Mouse (Mus musculus): ENCODE data around the gene Adamts2. TPM values are rescaled to one million over a fixed set of nuclear protein-coding genes. Genes with fewer than 3 reads are reported as not detected.

Gene Adamts2
- polyA plus RNA-seq, 1 experiment from 2014 or later: 25.7 TPM

GRCm38 (mm10) chr11:50611181-50611580, 9.3 kb downstream of the Adamts2 start:
- Histone ChIP-seq H3K4me1 (ENCODE audit: control insufficient read depth, insufficient read depth, low read length) (no peaks in the 10 kb centered on the region), H3K4me3 (ENCODE audit: low read depth, low read length) (no peak overlapping the region), H3K9me3 (ENCODE audit: control insufficient read depth, low read length) (no peaks in the 10 kb centered on the region), H3K9ac (ENCODE audit: low read depth, low read length) (no peak overlapping the region), H3K27me3 (replicated peaks; ENCODE audit: control insufficient read depth, insufficient read depth, low read length) (no peaks in the 10 kb centered on the region), H3K4me2 (ENCODE audit: low read depth, low read length) (no peak overlapping the region), H3K36me3 (ENCODE audit: control insufficient read depth, insufficient read depth, low read length) (no peaks in the 10 kb centered on the region), H3K27ac (replicated peaks; ENCODE audit: low read depth, low read length) (no peak overlapping the region)
- WGBS: 29% methylated on average over 5 of the region's 5 CpGs
- ATAC-seq (ENCODE audit: low read depth) (0 out of 2 replicates have a peak, but pooled peaks have one; percentile 44), DNase-seq (ENCODE audit: low spot score) (no peak)

GRCm38 (mm10) chr11:50617015-50617543, 15.2 kb downstream of the Adamts2 start:
- Histone ChIP-seq H3K36me3 (ENCODE audit: control insufficient read depth, insufficient read depth, low read length) (no peaks in the 10 kb centered on the region; the same call in 1 of the 2 replicates), H3K27me3 (replicated peaks; ENCODE audit: control insufficient read depth, insufficient read depth, low read length) (no peaks in the 10 kb centered on the region), H3K9ac (ENCODE audit: low read depth, low read length) (no peak overlapping the region), H3K4me2 (ENCODE audit: low read depth, low read length) (no peak overlapping the region), H3K9me3 (ENCODE audit: control insufficient read depth, low read length) (no peaks in the 10 kb centered on the region), H3K4me1 (ENCODE audit: control insufficient read depth, insufficient read depth, low read length) (peaks cover 8% of the 10 kb centered on the region), H3K27ac (replicated peaks; ENCODE audit: low read depth, low read length) (no peak overlapping the region), H3K4me3 (ENCODE audit: low read depth, low read length) (no peak overlapping the region)
- no peak for ATAC-seq (ENCODE audit: low read depth)
- DNase-seq (ENCODE audit: low spot score): no peak
- WGBS: 85% methylated on average over 11 of the region's 11 CpGs

- Histone ChIP-seq H3K36me3 (ENCODE audit: control insufficient read depth, insufficient read depth, low read length) (no peaks in the 10 kb centered on the region; the same call in 1 of the 2 replicates), H3K9ac (ENCODE audit: low read depth, low read length) (no peak overlapping the region), H3K4me3 (ENCODE audit: low read depth, low read length) (no peak overlapping the region), H3K4me1 (ENCODE audit: control insufficient read depth, insufficient read depth, low read length) (peaks cover 36% of the 10 kb centered on the region), H3K27ac (replicated peaks; ENCODE audit: low read depth, low read length) (peak overlapping the region; percentile 62; the same call in 1 of the 2 replicates), H3K9me3 (ENCODE audit: control insufficient read depth, low read length) (no peaks in the 10 kb centered on the region), H3K4me2 (ENCODE audit: low read depth, low read length) (no peak overlapping the region), H3K27me3 (replicated peaks; ENCODE audit: control insufficient read depth, insufficient read depth, low read length) (no peaks in the 10 kb centered on the region)
- WGBS: 61% methylated on average over 4 of the region's 4 CpGs
- peak; percentile 51 for DNase-seq (ENCODE audit: low spot score)
- no peak for ATAC-seq (ENCODE audit: low read depth)
These were observed 19.0 kb downstream of the Adamts2 start for GRCm38 (mm10) chr11:50620926-50621325.

GRCm38 (mm10) chr11:50621364-50621763, 19.5 kb downstream of the Adamts2 start:
- Histone ChIP-seq H3K9ac (ENCODE audit: low read depth, low read length) (no peak overlapping the region), H3K4me2 (ENCODE audit: low read depth, low read length) (no peak overlapping the region), H3K27me3 (replicated peaks; ENCODE audit: control insufficient read depth, insufficient read depth, low read length) (no peaks in the 10 kb centered on the region), H3K9me3 (ENCODE audit: control insufficient read depth, low read length) (no peaks in the 10 kb centered on the region), H3K27ac (replicated peaks; ENCODE audit: low read depth, low read length) (peak overlapping the region; percentile 62; the same call in 1 of the 2 replicates), H3K4me1 (ENCODE audit: control insufficient read depth, insufficient read depth, low read length) (peaks cover 36% of the 10 kb centered on the region), H3K36me3 (ENCODE audit: control insufficient read depth, insufficient read depth, low read length) (no peaks in the 10 kb centered on the region; the same call in 1 of the 2 replicates), H3K4me3 (ENCODE audit: low read depth, low read length) (no peak overlapping the region)
- WGBS: 64% methylated on average over 5 of the region's 5 CpGs
- ATAC-seq (ENCODE audit: low read depth) (no peak), DNase-seq (ENCODE audit: low spot score) (no peak)

- 34% methylated on average over 15 of the region's 15 CpGs for WGBS
These were observed 20.4 kb downstream of the Adamts2 start for GRCm38 (mm10) chr11:50622238-50622726.

GRCm38 (mm10) chr11:50623806-50624205, 21.9 kb downstream of the Adamts2 start:
- no peak overlapping the region for H3K4me3 ChIP-seq (ENCODE audit: low read depth, low read length)
- no peaks in the 10 kb centered on the region for H3K9me3 ChIP-seq (ENCODE audit: control insufficient read depth, low read length)
- H3K27me3 ChIP-seq (replicated peaks; ENCODE audit: control insufficient read depth, insufficient read depth, low read length): no peaks in the 10 kb centered on the region
- no peak for DNase-seq (ENCODE audit: low spot score)
- WGBS: 75% methylated on average over 3 of the region's 3 CpGs
- no peak for ATAC-seq (ENCODE audit: low read depth)
- no peaks in the 10 kb centered on the region; the same call in 1 of the 2 replicates for H3K36me3 ChIP-seq (ENCODE audit: control insufficient read depth, insufficient read depth, low read length)
- H3K4me2 ChIP-seq (ENCODE audit: low read depth, low read length): no peak overlapping the region
- peaks cover 36% of the 10 kb centered on the region for H3K4me1 ChIP-seq (ENCODE audit: control insufficient read depth, insufficient read depth, low read length)
- no peak overlapping the region for H3K9ac ChIP-seq (ENCODE audit: low read depth, low read length)
- H3K27ac ChIP-seq (replicated peaks; ENCODE audit: low read depth, low read length): no peak overlapping the region

More at GRCm38 (mm10) chr11:50622238-50622726, 20.4 kb downstream of the Adamts2 start:
- Histone ChIP-seq H3K4me3 (ENCODE audit: low read depth, low read length) (no peak overlapping the region), H3K9me3 (ENCODE audit: control insufficient read depth, low read length) (no peaks in the 10 kb centered on the region), H3K9ac (ENCODE audit: low read depth, low read length) (peak overlapping the region; percentile 0; the same call in 1 of the 2 replicates), H3K36me3 (ENCODE audit: control insufficient read depth, insufficient read depth, low read length) (no peaks in the 10 kb centered on the region; the same call in 1 of the 2 replicates), H3K4me2 (ENCODE audit: low read depth, low read length) (peak overlapping the region; percentile 19), H3K4me1 (ENCODE audit: control insufficient read depth, insufficient read depth, low read length) (peaks cover 36% of the 10 kb centered on the region), H3K27ac (replicated peaks; ENCODE audit: low read depth, low read length) (peak overlapping the region; percentile 62), H3K27me3 (replicated peaks; ENCODE audit: control insufficient read depth, insufficient read depth, low read length) (no peaks in the 10 kb centered on the region)
- peak; percentile 90 for DNase-seq (ENCODE audit: low spot score)
- ATAC-seq (ENCODE audit: low read depth): peak; percentile 90

GRCm38 (mm10) chr11:50624239-50624638, 22.4 kb downstream of the Adamts2 start:
- DNase-seq (ENCODE audit: low spot score) (peak; percentile 56), ATAC-seq (ENCODE audit: low read depth) (no peak)
- Histone ChIP-seq H3K27me3 (replicated peaks; ENCODE audit: control insufficient read depth, insufficient read depth, low read length) (no peaks in the 10 kb centered on the region), H3K36me3 (ENCODE audit: control insufficient read depth, insufficient read depth, low read length) (no peaks in the 10 kb centered on the region), H3K9ac (ENCODE audit: low read depth, low read length) (no peak overlapping the region), H3K9me3 (ENCODE audit: control insufficient read depth, low read length) (no peaks in the 10 kb centered on the region), H3K4me1 (ENCODE audit: control insufficient read depth, insufficient read depth, low read length) (peaks cover 36% of the 10 kb centered on the region), H3K27ac (replicated peaks; ENCODE audit: low read depth, low read length) (0 out of 2 replicates have a peak overlapping the region, but pooled peaks have one; percentile 45), H3K4me2 (ENCODE audit: low read depth, low read length) (no peak overlapping the region), H3K4me3 (ENCODE audit: low read depth, low read length) (no peak overlapping the region)
- WGBS: 44% methylated on average over 2 of the region's 2 CpGs

GRCm38 (mm10) chr11:50624720-50625119, 22.8 kb downstream of the Adamts2 start:
- Histone ChIP-seq H3K4me2 (ENCODE audit: low read depth, low read length) (no peak overlapping the region), H3K9me3 (ENCODE audit: control insufficient read depth, low read length) (no peaks in the 10 kb centered on the region), H3K27ac (replicated peaks; ENCODE audit: low read depth, low read length) (peak overlapping the region; percentile 45; the same call in 1 of the 2 replicates), H3K27me3 (replicated peaks; ENCODE audit: control insufficient read depth, insufficient read depth, low read length) (no peaks in the 10 kb centered on the region), H3K36me3 (ENCODE audit: control insufficient read depth, insufficient read depth, low read length) (no peaks in the 10 kb centered on the region), H3K4me1 (ENCODE audit: control insufficient read depth, insufficient read depth, low read length) (peaks cover 36% of the 10 kb centered on the region), H3K4me3 (ENCODE audit: low read depth, low read length) (no peak overlapping the region), H3K9ac (ENCODE audit: low read depth, low read length) (no peak overlapping the region)
- 23% methylated on average over 5 of the region's 5 CpGs for WGBS
- ATAC-seq (ENCODE audit: low read depth) (peak; percentile 71), DNase-seq (ENCODE audit: low spot score) (peak; percentile 77)

GRCm38 (mm10) chr11:50628915-50629314, 27.0 kb downstream of the Adamts2 start:
- Histone ChIP-seq H3K27me3 (replicated peaks; ENCODE audit: control insufficient read depth, insufficient read depth, low read length) (no peaks in the 10 kb centered on the region), H3K36me3 (ENCODE audit: control insufficient read depth, insufficient read depth, low read length) (no peaks in the 10 kb centered on the region), H3K9ac (ENCODE audit: low read depth, low read length) (no peak overlapping the region), H3K4me3 (ENCODE audit: low read depth, low read length) (no peak overlapping the region), H3K27ac (replicated peaks; ENCODE audit: low read depth, low read length) (no peak overlapping the region), H3K4me2 (ENCODE audit: low read depth, low read length) (no peak overlapping the region), H3K9me3 (ENCODE audit: control insufficient read depth, low read length) (no peaks in the 10 kb centered on the region), H3K4me1 (ENCODE audit: control insufficient read depth, insufficient read depth, low read length) (peaks cover 25% of the 10 kb centered on the region)
- DNase-seq (ENCODE audit: low spot score): no peak
- no peak for ATAC-seq (ENCODE audit: low read depth)
- 56% methylated on average over 3 of the region's 3 CpGs for WGBS
